Mouse (Mus musculus) liver, adult (tissue): ENCODE measurements around the gene Actr3b.

ENCODE experiments used
- GATA4 ChIP-seq: IDR thresholded peaks from 2 replicates; pipeline ENCODE4 v1.6.1; 2014; ENCODE audit warnings: mild to moderate bottlenecking, low read length; ENCODE audit not compliant: insufficient replicate concordance

The Actr3b gene

DNA sequence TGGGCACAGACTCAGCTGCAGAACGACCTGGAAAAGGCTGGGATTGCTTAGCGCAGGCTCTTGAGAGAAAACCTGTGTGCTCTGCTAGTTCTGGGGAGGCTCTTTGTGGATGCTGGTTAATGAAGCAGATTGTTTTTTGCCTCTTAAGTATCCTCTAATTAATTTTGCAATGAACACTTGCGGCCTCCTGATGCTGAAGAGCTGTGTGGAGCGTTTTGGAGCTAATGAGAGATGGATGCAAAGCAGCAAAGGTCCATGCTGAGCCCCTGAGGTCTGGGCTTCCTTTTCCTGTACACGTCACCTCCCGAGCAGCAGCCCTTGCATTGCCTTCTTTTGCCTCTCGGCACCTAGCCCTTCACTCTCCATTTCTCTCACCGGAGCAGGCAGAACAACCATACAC, 110.1 kb downstream of the Actr3b start:
- no peak for TF ChIP-seq GATA4

- TF ChIP-seq GATA4 = no peak
These were observed 110.8 kb downstream of the Actr3b start for GRCm38 (mm10) chr5:25870632-25871031.

DNA sequence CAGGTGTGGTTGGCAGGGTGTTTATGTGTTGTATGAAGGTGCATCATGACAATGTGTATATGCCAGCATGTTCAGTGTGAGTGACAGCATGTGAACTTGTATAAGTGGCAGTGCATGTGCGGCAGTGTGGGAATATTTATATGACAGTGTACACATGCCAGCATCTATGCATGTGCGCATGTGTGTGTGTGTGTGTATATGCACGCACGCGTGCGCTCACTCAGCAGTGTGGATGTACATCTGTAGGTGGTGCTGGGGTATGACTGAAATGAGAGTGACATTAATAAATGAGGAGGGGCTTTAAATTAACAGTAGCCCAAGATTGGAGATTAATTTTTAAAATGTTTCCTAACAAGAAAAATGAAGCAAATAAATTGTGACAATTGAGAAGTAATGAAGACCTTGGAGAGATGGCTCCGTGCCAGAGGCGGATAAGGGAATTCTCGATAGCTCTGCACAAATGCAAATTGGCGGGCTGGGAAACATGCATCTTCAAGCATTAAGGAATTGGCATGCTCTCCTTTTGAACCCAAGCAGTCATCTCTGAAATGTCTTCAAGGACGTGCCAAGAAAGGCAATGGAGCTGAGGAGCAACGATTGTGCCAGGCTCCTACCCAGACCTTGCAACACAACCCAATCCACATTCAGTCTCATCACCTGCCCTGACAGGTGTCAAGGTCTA, 111.7 kb downstream of the Actr3b start:
- no peak for TF ChIP-seq GATA4

GRCm38 (mm10) chr5:25873046-25873445, 113.2 kb downstream of the Actr3b start:
- no peak for TF ChIP-seq GATA4

DNA sequence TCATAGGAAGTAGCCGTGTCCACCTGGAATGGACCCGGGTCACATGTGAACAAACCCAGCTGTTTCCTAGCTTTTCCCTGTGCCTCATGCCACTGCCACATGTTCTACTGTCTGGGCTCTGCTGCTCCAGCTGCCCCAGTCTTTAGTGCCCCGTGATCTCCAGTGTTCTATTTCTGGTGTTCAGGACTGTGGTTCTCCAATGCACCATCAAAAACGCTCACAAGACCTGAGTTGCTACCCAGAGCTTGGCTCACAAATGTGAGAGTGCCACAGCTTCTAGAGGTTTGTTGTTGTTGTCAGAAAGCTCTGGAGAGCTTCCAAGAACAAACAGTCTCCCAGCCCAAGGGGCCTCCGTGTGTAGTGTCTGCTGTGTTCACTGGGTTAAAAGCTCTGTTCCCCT, 117.5 kb downstream of the Actr3b start:
- TF ChIP-seq GATA4 = no peak

GRCm38 (mm10) chr5:25877996-25878395, 118.2 kb downstream of the Actr3b start:
- TF ChIP-seq GATA4 = no peak

- no peak for TF ChIP-seq GATA4
These were observed 126.9 kb downstream of the Actr3b start for GRCm38 (mm10) chr5:25886708-25887107.

- no peak for TF ChIP-seq GATA4
These were observed 130.1 kb downstream of the Actr3b start for GRCm38 (mm10) chr5:25889746-25890382.

DNA sequence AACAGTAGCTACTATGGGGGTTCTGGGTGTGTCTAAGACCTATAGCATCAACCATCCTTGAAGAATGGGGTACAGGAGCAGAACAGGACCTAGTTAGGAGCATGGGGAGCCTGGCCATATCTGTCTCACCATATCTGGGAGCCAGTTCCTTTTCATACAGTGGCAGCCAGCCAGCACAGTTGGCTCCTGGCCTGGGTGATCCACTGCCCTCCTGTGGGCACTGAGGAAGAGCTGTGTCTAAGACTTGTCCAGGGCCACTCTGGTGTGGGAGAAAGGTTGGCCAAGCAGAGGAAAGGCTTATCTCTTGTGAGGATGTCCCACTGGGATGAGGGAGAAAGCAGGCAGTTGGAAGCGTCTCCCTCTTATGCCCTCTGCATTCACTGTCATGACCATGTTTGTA, 131.5 kb downstream of the Actr3b start:
- no peak for TF ChIP-seq GATA4
